Mouse (Mus musculus): ENCODE data around the gene Poglut1. TPM values are rescaled to one million over a fixed set of nuclear protein-coding genes. Genes with fewer than 3 reads are reported as not detected.
"Not testable (repeated sequence)": the region's sequence is repeated elsewhere in the genome, so short reads cannot be mapped to it uniquely, and the experiment has no call there.

Gene Poglut1
- total RNA-seq, 2 experiments from 2014 or later: 3.2 to 8.5 TPM

GRCm38 (mm10) chr16:38538716-38539380 is 11.2 kb downstream of the Poglut1 start:
- no peak for ATAC-seq (replicated peaks; ENCODE audit: low FRiP score, poor library complexity, severe bottlenecking)

DNA sequence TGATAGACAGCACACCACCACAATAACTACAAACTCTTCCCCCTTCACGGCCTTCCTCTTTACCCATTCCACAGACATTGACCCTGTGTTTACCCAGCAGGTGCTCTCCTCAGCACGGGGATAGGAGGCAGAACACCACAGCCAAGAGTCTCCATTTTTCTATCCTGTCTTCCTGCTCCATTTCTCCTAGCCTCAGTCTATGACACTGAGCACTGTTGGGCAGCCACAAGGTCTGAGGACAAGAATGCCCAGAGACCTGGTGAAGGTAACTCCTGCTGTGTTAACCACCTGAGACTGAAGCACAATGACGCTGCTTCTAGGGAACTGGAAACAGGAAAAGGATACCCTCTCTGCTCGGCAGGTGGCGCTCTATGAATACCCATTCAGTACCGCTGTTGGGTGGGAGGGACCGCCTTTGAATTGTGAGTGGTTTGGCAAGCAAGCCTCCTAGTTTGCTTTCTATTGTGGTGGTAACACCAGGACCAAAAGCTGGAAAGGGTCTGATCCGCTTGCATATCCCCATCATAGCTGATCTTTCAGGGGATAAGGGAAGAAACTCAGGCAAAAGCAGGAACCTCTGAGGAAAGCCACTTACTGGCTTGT is 13.4 kb downstream of the Poglut1 start:
- ATAC-seq (replicated peaks; ENCODE audit: low FRiP score, poor library complexity, severe bottlenecking): peak; percentile 87

DNA sequence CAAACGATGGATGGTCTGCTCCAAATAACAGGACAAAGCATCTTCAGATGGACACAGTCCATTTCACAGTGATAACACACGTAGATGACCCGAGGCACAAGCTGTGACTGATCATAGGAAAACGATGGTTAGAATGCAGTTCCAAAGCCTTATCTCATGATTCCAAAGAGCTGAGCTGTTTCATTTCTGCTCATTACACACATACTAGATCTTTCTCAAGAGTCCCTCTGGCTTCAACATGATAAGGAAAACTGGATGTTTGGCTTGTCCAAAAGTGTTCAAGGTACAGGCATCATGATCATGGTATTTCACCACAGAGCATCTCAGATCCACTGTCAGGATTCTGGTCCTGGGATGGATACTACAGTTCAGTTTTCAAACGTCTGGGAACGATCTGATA is 23.8 kb downstream of the Poglut1 start:
- no peak for ATAC-seq (replicated peaks; ENCODE audit: low FRiP score, poor library complexity, severe bottlenecking)

- ATAC-seq (replicated peaks; ENCODE audit: low FRiP score, poor library complexity, severe bottlenecking): peak; percentile 98
These were observed 27.7 kb downstream of the Poglut1 start, which contains the start of gene Timmdc1 for GRCm38 (mm10) chr16:38522129-38523084. Timmdc1 (minus strand) TSS chr16:38522663.

DNA sequence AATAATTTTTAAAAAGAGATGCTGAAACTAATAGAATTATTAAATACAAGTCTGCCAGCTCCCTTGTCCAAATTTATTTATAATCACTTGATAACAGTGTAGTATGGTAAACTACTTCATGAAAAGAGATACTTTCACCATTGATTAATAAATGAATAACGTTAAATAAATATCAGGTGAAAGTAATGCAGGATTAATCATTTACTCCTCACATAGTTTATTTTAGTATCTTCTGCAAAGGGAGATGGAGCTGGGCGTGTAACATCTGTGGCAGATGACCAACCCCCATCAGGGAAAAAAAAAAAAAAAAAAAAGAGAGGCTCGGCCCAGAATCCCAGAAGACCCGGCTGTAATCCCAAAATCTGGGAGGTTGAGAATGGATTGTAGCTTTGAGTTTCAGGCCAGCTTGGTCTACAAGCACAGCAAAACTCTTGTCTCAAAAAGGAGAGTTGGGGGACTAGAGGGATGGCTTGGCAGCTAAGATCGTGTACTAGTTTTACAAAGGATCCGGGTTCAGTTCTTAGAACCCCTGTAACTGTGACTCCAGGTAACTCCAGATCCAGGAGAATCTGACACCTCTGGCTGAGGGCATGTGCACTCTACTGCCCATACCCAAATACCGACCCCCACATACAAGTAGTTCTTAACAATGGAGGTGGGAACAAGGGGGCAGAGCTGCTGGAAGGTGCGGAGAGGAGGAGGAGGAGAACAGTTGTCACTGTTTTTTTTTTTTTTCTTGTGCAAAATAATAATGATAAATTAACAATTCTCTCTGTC is 28.7 kb downstream of the Poglut1 start:
- no peak for ATAC-seq (replicated peaks; ENCODE audit: low FRiP score, poor library complexity, severe bottlenecking)

GRCm38 (mm10) chr16:38519140-38519539 is 30.9 kb downstream of the Poglut1 start:
- no peak for ATAC-seq (replicated peaks; ENCODE audit: low FRiP score, poor library complexity, severe bottlenecking)

- no peak for ATAC-seq (replicated peaks; ENCODE audit: low FRiP score, poor library complexity, severe bottlenecking)
These were observed 39.2 kb downstream of the Poglut1 start for GRCm38 (mm10) chr16:38510846-38511245.

DNA sequence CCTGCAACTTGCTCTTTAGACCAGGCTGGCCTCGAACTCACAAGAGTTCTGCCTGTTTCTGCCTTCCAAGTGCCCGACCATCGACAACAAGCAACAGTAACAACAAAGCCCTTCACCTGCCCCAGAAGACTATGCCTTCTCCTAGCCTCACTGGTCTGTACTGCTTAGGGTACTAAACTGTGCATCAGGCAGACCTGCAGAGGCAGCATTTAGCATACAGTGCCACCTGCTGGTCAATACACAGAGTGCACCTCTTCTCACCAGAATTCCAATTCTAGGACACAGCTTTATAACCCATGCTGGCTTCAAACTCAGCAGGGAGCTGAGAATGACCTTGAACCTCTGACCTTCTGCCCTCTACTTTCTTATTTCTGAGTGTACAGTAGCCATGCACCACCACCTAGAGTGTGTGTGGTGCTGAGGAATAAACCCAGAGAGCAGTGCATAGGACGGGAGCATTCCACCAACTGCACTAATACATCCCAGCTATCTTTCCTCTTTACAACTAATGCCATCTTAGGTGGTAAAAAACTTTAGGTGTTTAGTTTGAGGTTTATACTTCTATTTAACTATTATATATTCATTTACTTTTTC is 43.9 kb downstream of the Poglut1 start:
- peak; percentile 87 for ATAC-seq (replicated peaks; ENCODE audit: low FRiP score, poor library complexity, severe bottlenecking)

DNA sequence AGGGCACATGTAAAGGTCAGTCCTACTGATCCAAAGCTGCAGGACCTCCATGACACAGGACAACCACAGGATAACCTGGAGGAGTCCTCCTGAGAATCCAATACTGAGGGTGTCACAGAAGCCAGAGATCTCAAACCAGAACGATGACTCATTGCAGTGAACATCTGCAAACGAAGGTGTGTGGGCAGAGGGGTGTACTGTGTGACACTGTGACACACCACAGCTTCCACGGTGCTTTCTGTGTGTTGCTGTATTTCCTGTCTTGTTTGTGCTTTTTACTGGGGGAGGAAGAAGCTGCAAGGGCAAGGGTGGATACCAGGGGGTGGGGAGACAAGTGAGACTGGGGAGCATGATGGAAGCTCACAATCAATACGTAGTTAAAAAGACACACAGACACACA is 46.5 kb downstream of the Poglut1 start:
- no peak for ATAC-seq (replicated peaks; ENCODE audit: low FRiP score, poor library complexity, severe bottlenecking)

GRCm38 (mm10) chr16:38502469-38502868 is 47.6 kb downstream of the Poglut1 start:
- no peak for ATAC-seq (replicated peaks; ENCODE audit: low FRiP score, poor library complexity, severe bottlenecking)

- ATAC-seq (replicated peaks; ENCODE audit: low FRiP score, poor library complexity, severe bottlenecking): no peak
These were observed 53.4 kb downstream of the Poglut1 start for GRCm38 (mm10) chr16:38496604-38497140.

GRCm38 (mm10) chr16:38493890-38494289 is 56.2 kb downstream of the Poglut1 start:
- no peak for ATAC-seq (replicated peaks; ENCODE audit: low FRiP score, poor library complexity, severe bottlenecking)

DNA sequence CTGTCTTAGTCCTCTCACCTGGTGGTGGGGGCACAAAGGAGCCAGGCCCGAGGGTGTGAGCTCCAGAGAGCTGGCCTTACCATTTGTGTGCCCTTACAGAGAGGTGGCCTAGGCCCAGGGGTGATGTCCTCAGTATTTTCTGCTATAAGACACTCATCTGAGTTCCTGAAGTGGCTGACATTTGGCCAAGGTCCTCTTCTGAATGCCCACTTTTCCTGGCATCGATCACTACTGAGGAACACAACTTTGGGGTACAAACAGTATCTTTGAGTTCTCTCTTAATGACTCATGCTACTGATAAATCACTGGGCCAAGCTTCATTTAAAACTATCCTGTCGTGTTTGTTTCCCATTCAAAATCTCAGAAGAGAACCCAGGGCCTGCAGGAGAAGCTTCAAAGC is 57.5 kb downstream of the Poglut1 start:
- no peak for ATAC-seq (replicated peaks; ENCODE audit: low FRiP score, poor library complexity, severe bottlenecking)

DNA sequence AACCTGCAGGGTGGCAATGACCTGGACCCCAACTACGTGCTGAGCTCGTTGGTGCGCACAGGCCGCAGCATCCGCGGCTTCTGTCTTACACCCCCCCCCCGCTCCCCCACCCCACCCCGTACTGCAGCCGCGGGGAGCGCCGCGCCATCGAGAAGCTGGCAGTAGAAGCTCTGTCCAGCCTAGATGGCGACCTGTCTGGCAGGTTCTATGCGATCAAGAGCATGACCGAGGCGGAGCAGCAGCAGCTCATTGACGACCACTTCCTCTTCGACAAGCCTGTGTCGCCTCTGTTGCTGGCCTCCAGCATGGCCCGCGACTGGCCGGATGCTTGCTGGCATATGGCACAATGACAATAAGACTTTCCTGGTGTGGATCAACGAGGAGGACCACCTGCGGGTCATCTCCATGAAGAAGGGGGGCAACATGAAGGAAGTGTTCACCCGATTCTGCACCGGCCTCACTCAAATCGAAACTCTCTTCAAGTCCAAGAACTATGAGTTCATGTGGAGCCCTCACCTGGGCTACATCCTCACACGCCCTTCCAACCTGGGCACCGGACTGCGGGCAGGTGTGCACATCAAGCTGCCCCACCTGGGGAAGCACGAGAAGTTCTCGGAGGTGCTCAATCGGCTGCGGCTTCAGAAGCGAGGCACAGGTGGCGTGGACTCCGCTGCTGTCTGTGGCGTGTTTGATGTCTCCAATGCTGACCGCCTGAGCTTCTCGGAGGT is 66.3 kb downstream of the Poglut1 start:
- ATAC-seq (replicated peaks; ENCODE audit: low FRiP score, poor library complexity, severe bottlenecking): no peak

GRCm38 (mm10) chr16:38482780-38483562 is 67.1 kb downstream of the Poglut1 start:
- no peak for ATAC-seq (replicated peaks; ENCODE audit: low FRiP score, poor library complexity, severe bottlenecking)

GRCm38 (mm10) chr16:38481327-38481726 is 68.7 kb downstream of the Poglut1 start:
- ATAC-seq (replicated peaks; ENCODE audit: low FRiP score, poor library complexity, severe bottlenecking): no peak

GRCm38 (mm10) chr16:38478296-38478695 is 71.8 kb downstream of the Poglut1 start:
- no peak for ATAC-seq (replicated peaks; ENCODE audit: low FRiP score, poor library complexity, severe bottlenecking)

GRCm38 (mm10) chr16:38477241-38477608 is 72.8 kb downstream of the Poglut1 start:
- not testable (repeated sequence) for ATAC-seq (replicated peaks; ENCODE audit: low FRiP score, poor library complexity, severe bottlenecking)
